Mouse (Mus musculus) kidney, embryonic 15.5 days (tissue): Measurements from ENCODE around the gene Igf2bp2. TPM values are rescaled to one million over a fixed set of nuclear protein-coding genes. Genes with fewer than 3 reads are reported as not detected.
A peak's percentile ranks its signal among the peaks of the same experiment; 100 is the strongest.

Experiments used
- ATAC-seq: fragments of 200-750 bp; cut with Nextera tagmentation; replicated peaks from 2 replicates; pipeline ENCODE4 v1.8.0; 2017; ENCODE audit warnings: moderate TSS enrichment; ENCODE audit not compliant: low FRiP score
- H3K27ac ChIP-seq: fragments of 300-500 bp; sonication (generic); 2 replicates; pipeline ENCODE4 v1.5.1; 2015; ENCODE audit warnings: mild to moderate bottlenecking, inconsistent platforms
- H3K27me3 ChIP-seq: fragments of 300-500 bp; sonication (generic); 2 replicates; pipeline ENCODE4 v1.6.1; 2015; ENCODE audit warnings: inconsistent platforms
- H3K36me3 ChIP-seq: fragments of 300-500 bp; sonication (generic); 2 replicates; pipeline ENCODE4 v1.6.1; 2015; ENCODE audit warnings: inconsistent platforms
- H3K4me1 ChIP-seq: fragments of 300-500 bp; sonication (generic); 2 replicates; pipeline ENCODE4 v1.6.1; 2015; ENCODE audit warnings: inconsistent platforms
- H3K4me2 ChIP-seq: fragments of 300-500 bp; sonication (generic); 2 replicates; pipeline ENCODE4 v1.6.1; 2015; ENCODE audit warnings: moderate library complexity, mild to moderate bottlenecking, inconsistent platforms
- H3K4me3 ChIP-seq: fragments of 300-500 bp; sonication (generic); replicated peaks from 2 replicates; pipeline ENCODE4 v1.5.1; 2015; ENCODE audit warnings: mild to moderate bottlenecking, inconsistent platforms
- H3K9ac ChIP-seq: fragments of 300-500 bp; sonication (generic); 2 replicates; pipeline ENCODE4 v1.6.1; 2015; ENCODE audit warnings: mild to moderate bottlenecking, inconsistent platforms
- H3K9me3 ChIP-seq: fragments of 300-500 bp; sonication (generic); replicated peaks from 2 replicates; pipeline ENCODE4 v1.6.1; 2016; ENCODE audit warnings: inconsistent platforms
- WGBS: fragments of 180-500 bp; shearing (Covaris S2); methylation state at CpG from one replicate; pipeline ENCODE4 v1.1.7; 2015; ENCODE audit warnings: mixed read lengths; 5-methylcytosine and 5-hydroxymethylcytosine counted together
- polyA plus RNA-seq: library from polyadenylated mRNA; unstranded; fragments of >200 nt; fragmentation: Nextera tagmentation; extraction: Ambion mirVana; gene quantifications from 2 replicates; pipeline ENCODE4 v1.2.1, GENCODE M21; 2015

Igf2bp2 gene
- polyA plus RNA-seq, 1 experiment from 2014 or later = 103 TPM

DNA sequence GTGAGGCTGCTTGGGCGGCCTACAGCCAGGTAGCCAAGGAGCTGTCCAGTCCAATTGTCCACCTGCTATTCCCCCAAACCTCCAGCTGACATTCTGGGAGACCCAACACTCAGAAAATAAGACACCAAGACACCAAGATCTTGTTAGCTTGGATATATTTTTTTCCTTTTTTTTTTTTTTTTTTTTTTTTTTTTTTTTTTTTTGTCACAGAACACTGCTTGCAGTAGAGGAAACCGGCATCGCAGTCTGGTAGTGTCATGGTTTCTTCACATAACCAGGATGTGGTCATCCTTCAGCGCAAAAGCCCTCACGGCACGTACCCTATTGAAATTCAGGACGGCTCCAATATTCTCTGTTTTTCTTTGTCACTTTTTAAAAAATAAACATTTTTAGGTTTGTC lies 104.2 kb downstream of the Igf2bp2 start:
- no peaks in the 10 kb centered on the region for H3K9me3 ChIP-seq
- 0 out of 2 replicates have a peak, but pooled peaks cover 3% of the 10 kb centered on the region for H3K4me1 ChIP-seq
- H3K4me2 ChIP-seq = no peak overlapping the region
- peaks cover 64% of the 10 kb centered on the region for H3K36me3 ChIP-seq
- no peak overlapping the region for H3K27ac ChIP-seq
- no peak overlapping the region for H3K4me3 ChIP-seq
- 96% methylated on average over 7 of the region's 7 CpGs for WGBS
- no peak for ATAC-seq
- H3K9ac ChIP-seq = no peak overlapping the region
- H3K27me3 ChIP-seq = no peaks in the 10 kb centered on the region

DNA sequence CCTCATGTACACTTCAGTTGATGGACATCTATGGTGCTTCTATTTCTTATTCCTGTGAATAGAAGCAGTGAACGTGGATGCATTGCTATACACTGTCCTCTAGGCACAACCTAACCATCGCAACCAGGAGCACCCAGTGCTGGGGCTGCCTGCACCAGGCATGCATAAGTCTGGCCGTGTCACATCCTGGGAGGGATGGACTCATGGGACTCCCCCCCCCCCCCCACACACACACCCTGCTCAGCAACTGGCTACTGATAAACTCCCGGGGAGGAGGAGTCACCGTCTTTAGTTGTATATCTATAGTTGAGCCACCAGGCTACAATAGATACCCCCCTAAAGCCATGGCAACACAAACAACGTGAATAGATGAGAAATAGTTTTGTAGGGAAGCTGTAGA lies 105.6 kb downstream of the Igf2bp2 start:
- peaks cover 51% of the 10 kb centered on the region for H3K36me3 ChIP-seq
- no peaks in the 10 kb centered on the region for H3K27me3 ChIP-seq
- H3K4me3 ChIP-seq = no peak overlapping the region
- 80% methylated on average over 6 of the region's 6 CpGs for WGBS
- 0 out of 2 replicates have a peak, but pooled peaks cover 3% of the 10 kb centered on the region for H3K4me1 ChIP-seq
- ATAC-seq = no peak
- H3K9me3 ChIP-seq = no peaks in the 10 kb centered on the region
- H3K27ac ChIP-seq = no peak overlapping the region
- no peak overlapping the region for H3K4me2 ChIP-seq
- H3K9ac ChIP-seq = no peak overlapping the region

DNA sequence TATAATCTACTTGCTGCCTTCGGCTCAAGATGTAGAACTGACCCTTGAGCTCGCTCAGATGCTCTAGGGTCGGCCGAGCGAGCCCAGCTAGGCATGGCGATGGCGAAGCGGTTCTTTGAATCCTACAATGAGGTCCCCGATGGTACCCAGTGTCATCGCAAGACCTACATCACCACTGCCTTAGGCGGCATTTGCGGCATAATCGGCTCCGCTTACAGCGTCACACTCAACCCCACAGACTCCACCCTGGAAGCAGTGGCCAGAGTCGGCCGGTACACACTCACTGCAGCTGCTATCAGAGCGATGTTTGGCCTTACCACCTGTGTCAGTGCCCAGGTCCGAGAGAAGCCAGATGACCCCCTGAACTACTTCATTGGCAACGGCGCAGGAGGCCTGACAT lies 109.7 kb downstream of the Igf2bp2 start:
- Histone ChIP-seq H3K27me3 (no peaks in the 10 kb centered on the region), H3K4me2 (no peak overlapping the region), H3K9ac (no peak overlapping the region), H3K4me3 (no peak overlapping the region), H3K4me1 (no peaks in the 10 kb centered on the region), H3K9me3 (no peaks in the 10 kb centered on the region), H3K36me3 (peaks cover 23% of the 10 kb centered on the region), H3K27ac (no peak overlapping the region)
- 95% methylated on average over 21 of the region's 21 CpGs for WGBS
- ATAC-seq = no peak

DNA sequence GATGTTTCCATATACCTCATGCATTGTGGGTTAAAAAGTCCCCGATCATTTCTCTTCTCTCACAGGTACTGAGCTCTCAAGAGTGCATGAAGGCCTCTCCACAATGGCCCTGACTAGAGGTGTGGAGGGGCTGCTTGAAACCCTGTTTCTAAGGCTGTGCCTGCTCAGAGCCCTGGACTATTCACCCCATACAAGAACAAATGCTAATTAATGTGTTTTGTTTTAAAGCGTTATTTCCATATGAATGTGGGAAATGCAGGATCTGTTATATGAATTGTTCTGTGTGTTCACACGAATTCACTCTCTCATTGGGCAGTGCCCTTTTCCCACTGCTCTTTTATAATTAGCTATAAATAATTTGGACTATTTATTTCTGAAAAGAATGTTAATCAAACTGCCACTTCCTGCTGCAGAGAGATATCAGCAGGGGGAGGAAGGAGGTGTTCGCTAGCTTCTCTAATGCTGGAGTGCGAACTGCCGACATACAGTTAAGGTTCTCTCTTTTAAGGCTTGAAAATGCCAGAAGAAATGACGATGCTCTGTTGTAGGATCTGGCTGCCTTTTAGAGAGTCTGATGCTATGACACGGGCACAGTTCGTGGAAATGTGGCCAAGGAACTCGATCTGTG lies 116.2 kb downstream of the Igf2bp2 start:
- 90% methylated on average over 10 of the region's 10 CpGs for WGBS
- Histone ChIP-seq H3K27ac (no peak overlapping the region), H3K4me1 (no peaks in the 10 kb centered on the region), H3K9ac (no peak overlapping the region), H3K4me2 (no peak overlapping the region), H3K36me3 (peaks cover 69% of the 10 kb centered on the region), H3K27me3 (no peaks in the 10 kb centered on the region), H3K9me3 (no peaks in the 10 kb centered on the region), H3K4me3 (no peak overlapping the region)
- no peak for ATAC-seq

DNA sequence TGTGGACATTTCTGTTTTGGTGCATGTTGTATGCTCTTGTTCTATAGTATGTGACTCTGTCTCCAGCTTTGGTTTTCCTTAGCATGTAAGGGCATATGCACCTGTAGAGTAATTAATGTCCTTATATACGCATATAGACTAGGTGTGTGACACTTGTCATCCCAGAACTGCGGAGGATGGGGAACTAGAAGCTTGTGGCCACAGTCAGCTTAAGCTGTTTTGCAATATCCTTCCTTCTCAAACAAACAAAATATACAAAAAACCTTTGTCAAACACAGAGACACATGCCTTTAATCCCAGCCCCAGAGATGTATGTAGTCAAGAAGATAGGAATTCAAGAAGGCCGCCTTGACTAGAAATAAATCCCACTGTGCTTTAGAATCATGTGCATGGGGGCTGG lies 117.2 kb downstream of the Igf2bp2 start:
- Histone ChIP-seq H3K27ac (no peak overlapping the region), H3K36me3 (peaks cover 73% of the 10 kb centered on the region), H3K4me1 (no peaks in the 10 kb centered on the region), H3K9me3 (no peaks in the 10 kb centered on the region), H3K27me3 (no peaks in the 10 kb centered on the region), H3K4me3 (no peak overlapping the region), H3K4me2 (no peak overlapping the region), H3K9ac (no peak overlapping the region)
- no peak for ATAC-seq
- 91% methylated on average over 3 of the region's 3 CpGs for WGBS

DNA sequence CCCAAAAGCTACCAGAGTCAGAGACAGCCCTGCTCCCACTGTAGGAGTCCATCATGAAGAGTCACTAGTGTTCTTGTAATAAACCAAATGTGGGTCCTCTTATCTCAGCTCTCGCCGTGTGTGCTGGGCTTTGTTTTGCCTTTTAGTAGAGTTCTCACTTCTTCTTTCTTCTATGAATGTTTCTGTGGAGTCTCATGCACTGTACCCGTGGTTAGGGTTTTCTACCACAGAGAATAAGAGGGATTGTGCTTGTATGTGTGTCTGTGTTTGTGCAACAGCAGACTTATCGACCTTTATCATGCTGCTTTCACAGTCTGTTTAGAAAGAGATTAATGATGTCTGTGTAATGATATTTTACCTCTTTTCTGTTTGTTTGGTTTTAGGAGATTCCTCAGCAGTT lies 119.3 kb downstream of the Igf2bp2 start:
- Histone ChIP-seq H3K4me1 (no peaks in the 10 kb centered on the region), H3K9me3 (no peaks in the 10 kb centered on the region), H3K27ac (no peak overlapping the region), H3K4me2 (no peak overlapping the region), H3K9ac (no peak overlapping the region), H3K36me3 (peaks cover 88% of the 10 kb centered on the region), H3K4me3 (no peak overlapping the region), H3K27me3 (no peaks in the 10 kb centered on the region)
- WGBS = 86% methylated on average over 4 of the region's 4 CpGs
- ATAC-seq = no peak

DNA sequence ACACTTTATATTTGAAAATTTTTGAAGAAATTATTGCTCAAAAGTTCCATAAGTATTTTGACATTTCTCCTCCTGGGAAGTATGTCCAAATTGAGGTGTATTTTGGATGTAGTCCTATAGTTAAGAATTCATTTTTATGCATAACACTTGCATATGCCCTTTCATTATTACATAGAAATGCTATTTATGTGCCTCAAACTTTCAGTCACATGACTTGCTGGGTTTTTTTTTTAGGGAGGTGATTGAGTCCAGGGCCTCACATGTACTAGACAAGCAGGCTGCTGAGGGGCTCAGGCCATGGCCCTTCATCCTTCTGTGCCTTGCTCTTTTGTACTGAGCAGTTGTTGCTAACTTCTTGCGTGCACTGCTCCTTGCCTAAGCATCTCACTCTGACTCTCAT lies 123.1 kb downstream of the Igf2bp2 start:
- Histone ChIP-seq H3K4me1 (no peaks in the 10 kb centered on the region), H3K9me3 (no peaks in the 10 kb centered on the region), H3K4me3 (no peak overlapping the region), H3K27ac (no peak overlapping the region), H3K4me2 (no peak overlapping the region), H3K9ac (no peak overlapping the region), H3K36me3 (peaks cover 77% of the 10 kb centered on the region), H3K27me3 (no peaks in the 10 kb centered on the region)
- no peak for ATAC-seq
- WGBS = 98% methylated on average over 1 of the region's 1 CpGs

DNA sequence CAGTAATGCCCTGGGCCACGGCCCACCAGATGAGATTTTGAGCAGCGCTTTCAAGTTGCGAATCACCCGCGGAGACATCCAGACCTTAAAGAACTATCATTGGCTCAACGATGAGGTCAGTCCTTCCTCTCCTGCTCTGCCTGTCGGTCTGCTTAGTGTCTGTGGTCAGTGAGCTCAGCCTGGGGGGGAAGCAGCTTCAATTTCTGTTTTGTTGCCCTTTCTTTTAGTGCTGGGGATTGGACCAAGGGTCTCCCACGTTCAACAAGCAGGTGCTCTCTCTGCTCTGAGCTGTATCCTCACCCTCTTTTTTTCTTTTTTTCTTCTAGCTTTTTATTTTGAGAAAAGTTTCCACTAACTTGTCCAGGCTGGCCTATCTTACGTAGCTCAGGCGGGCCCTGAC lies 124.5 kb downstream of the Igf2bp2 start:
- no peaks in the 10 kb centered on the region for H3K4me1 ChIP-seq
- no peak overlapping the region for H3K4me3 ChIP-seq
- WGBS = 90% methylated on average over 10 of the region's 10 CpGs
- H3K4me2 ChIP-seq = no peak overlapping the region
- H3K27ac ChIP-seq = no peak overlapping the region
- H3K36me3 ChIP-seq = peaks cover 62% of the 10 kb centered on the region
- H3K9ac ChIP-seq = no peak overlapping the region
- H3K27me3 ChIP-seq = no peaks in the 10 kb centered on the region
- H3K9me3 ChIP-seq = no peaks in the 10 kb centered on the region
- ATAC-seq = no peak

DNA sequence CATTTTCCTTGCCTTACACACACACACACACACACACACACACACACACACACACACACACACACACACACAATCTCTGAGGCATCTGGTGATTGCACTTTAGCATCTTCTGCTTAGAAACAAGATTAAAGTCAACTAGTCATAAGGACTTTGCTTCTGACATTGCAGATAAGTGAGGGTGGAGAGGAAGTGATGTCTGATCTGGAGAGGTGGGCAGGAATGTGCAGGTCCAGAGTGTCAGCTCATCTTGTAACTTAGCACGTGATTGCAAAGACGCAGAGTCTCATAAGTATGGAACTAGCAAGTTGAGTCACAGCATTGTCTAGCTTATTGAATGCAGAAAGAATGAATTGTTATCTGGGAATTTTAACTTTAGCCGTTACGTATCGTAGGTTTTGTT lies 135.6 kb downstream of the Igf2bp2 start:
- no peak overlapping the region for H3K4me3 ChIP-seq
- no peaks in the 10 kb centered on the region for H3K9me3 ChIP-seq
- ATAC-seq = no peak
- H3K27ac ChIP-seq = no peak overlapping the region
- no peaks in the 10 kb centered on the region for H3K4me1 ChIP-seq
- H3K9ac ChIP-seq = no peak overlapping the region
- no peaks in the 10 kb centered on the region for H3K27me3 ChIP-seq
- H3K4me2 ChIP-seq = no peak overlapping the region
- peaks cover 95% of the 10 kb centered on the region for H3K36me3 ChIP-seq
- WGBS = 96% methylated on average over 5 of the region's 5 CpGs

DNA sequence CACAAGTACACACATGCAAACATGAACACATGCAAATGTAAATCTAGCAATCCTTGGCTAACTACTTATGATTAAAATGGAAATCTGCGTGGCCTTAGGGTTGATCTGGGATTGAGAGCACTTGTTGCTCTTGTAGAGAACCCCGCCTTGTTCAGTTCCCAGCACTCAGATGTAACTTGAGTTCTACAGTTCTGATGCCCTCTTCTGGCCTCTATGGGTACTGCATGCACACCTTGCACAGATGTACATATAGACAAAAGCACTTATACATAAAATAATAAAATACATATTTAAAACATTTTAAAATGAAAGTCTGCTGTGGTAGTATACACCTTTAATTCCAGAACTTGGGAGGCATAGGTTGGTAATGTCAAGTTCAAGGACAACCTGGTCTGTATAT lies 141.0 kb downstream of the Igf2bp2 start:
- peaks cover 4% of the 10 kb centered on the region for H3K9me3 ChIP-seq
- no peak overlapping the region for H3K4me3 ChIP-seq
- no peak overlapping the region for H3K27ac ChIP-seq
- H3K27me3 ChIP-seq = no peaks in the 10 kb centered on the region
- 95% methylated on average over 2 of the region's 2 CpGs for WGBS
- no peak overlapping the region for H3K4me2 ChIP-seq
- no peak for ATAC-seq
- no peaks in the 10 kb centered on the region for H3K4me1 ChIP-seq
- peaks cover 91% of the 10 kb centered on the region for H3K36me3 ChIP-seq
- H3K9ac ChIP-seq = no peak overlapping the region

DNA sequence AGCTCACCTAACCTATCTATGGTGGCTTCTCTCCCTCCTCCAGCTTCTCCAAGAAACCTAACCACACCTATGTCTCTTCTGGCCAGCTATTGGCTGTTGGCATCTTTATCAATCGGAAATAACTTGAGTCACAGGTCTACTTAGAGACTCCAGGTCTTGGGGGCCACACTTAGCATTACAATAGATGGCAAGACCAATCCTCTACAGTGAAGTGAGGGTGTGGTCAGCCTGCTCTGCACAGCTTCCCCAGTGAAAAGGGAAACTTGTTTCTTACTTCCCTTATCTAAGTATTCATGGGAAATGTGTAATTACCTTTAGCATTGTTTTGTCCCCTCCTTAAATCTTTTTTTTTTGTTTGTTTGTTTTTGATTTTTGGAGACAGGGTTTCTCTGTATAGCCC lies 147.5 kb downstream of the Igf2bp2 start:
- no peaks in the 10 kb centered on the region for H3K27me3 ChIP-seq
- 79% methylated on average over 1 of the region's 1 CpGs for WGBS
- H3K27ac ChIP-seq = no peak overlapping the region
- H3K4me1 ChIP-seq = peaks cover 8% of the 10 kb centered on the region
- peaks cover 67% of the 10 kb centered on the region for H3K36me3 ChIP-seq
- H3K4me3 ChIP-seq = no peak overlapping the region
- H3K4me2 ChIP-seq = no peak overlapping the region
- ATAC-seq = no peak
- no peak overlapping the region for H3K9ac ChIP-seq
- H3K9me3 ChIP-seq = no peaks in the 10 kb centered on the region

DNA sequence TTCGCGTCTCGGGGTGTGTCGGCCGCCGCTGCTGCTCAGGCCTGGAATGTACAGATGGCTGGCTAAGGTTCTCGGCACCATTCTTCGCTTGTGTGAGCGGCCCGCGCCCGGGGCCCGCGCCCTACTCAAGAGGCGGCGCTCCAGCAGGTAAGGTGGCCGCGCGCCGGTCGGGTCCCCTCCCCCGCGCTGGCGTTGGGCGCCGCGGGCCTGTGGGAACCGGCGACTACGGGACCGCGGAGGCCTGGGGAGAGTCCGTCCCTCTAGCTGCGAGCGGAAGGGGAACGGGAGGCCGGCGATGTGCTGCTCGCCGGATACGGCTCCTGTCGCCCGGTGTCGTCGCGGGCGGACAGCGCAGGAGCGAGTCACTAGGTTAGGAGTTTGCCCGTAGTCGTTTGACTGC lies 153.5 kb downstream of the Igf2bp2 start:
- no peaks in the 10 kb centered on the region for H3K27me3 ChIP-seq
- peak; percentile 71 for ATAC-seq
- under 1% methylated on average over 51 of the region's 51 CpGs for WGBS
- H3K4me1 ChIP-seq = peaks cover 17% of the 10 kb centered on the region
- peak overlapping the region; percentile 99 for H3K4me3 ChIP-seq
- peak overlapping the region; percentile 87 for H3K27ac ChIP-seq
- no peaks in the 10 kb centered on the region for H3K9me3 ChIP-seq
- H3K4me2 ChIP-seq = peak overlapping the region; percentile 74
- H3K9ac ChIP-seq = peak overlapping the region; percentile 92
- peaks cover 13% of the 10 kb centered on the region; the same call in 1 of the 2 replicates for H3K36me3 ChIP-seq

DNA sequence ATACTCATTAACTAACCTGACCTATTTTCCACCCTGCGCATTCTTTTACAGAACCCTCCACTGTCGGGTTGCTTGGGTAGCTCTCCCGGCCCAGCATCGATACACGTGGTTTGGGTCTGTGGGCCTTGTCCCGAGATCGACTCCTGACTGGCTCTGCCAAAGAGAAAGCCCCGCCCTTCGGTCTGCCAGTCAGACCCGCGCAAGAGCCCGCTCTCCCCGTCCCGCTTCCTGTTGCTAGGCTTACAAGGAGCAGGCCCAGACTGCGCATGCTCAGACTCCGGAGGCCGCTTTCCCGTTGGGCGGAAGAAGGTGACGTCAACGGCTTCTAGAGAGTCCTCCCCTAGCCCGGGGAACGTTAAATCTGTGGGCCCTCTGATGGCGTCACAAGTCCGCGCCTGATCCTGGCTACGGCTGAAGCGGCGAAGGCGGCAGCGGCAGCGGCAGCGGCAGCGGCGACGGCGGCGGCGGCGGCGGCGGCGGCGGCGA lies 154.0 kb downstream of the Igf2bp2 start, which contains the start of gene Senp2:
Gene Senp2, plus strand, starts transcription at position 386 of the 486 bp plus-strand sequence.
- Histone ChIP-seq H3K36me3 (peaks cover 13% of the 10 kb centered on the region; the same call in 1 of the 2 replicates), H3K9me3 (no peaks in the 10 kb centered on the region), H3K4me3 (peak within 1 kb of the TSS; percentile 99), H3K9ac (peak within 1 kb of the TSS; percentile 92), H3K27me3 (no peaks in the 10 kb centered on the region), H3K4me2 (peak within 1 kb of the TSS; percentile 74), H3K27ac (peak within 1 kb of the TSS; percentile 87), H3K4me1 (peaks cover 17% of the 10 kb centered on the region)
- under 1% methylated on average over 45 of the region's 45 CpGs for WGBS
- peak; percentile 99 for ATAC-seq
